Mouse (Mus musculus): ENCODE measurements around the gene Rnf24. TPM values are rescaled to one million over a fixed set of nuclear protein-coding genes. Genes with fewer than 3 reads are reported as not detected.

The Rnf24 gene
- polyA plus RNA-seq, 1 experiment from 2014 or later, result 2.9 TPM

DNA sequence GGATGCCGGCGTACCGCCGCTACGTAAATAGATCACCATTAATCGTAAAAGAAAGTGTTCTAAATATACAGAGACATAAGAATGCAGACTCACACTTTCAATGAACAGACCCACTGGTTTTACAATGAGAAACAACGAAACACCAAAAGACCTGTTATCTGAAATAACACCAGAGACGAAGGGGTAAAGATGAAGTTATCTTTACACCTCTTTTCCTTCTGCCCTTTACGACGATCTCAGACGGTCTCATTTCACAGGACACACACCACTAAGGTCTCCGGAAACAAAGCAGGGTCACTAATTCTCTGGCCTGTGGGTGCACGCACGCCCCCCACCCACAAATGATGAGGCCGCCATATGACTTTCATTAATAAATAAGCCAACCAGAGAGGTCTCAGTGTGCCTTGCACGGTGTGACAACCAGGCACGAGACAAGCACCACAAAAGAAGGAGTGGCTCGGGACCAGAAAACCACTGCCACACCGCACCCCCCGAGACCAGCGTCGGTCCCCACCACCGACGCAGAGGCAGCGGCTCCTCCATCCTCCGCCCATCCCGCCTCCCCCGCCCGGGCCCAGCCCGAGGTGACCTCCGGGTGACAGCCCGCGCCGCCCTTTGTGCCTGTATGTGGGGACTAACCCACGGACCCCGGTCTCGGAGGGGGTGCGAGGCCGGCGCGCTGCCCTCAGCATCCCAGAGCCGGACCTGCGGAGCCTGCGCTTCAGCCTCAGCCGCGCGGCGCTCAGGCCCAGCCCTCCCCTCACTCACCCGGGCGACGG, 535 bp downstream of the Rnf24 start:
- ATAC-seq (ENCODE audit: insufficient read depth, low FRiP score), result no peak; the same call in 1 of the 2 replicates
- peak overlapping the region; percentile 87 for H3K4me3 ChIP-seq (replicated peaks; ENCODE audit: low read length)
- H3K9me3 ChIP-seq (replicated peaks; ENCODE audit: control insufficient read depth, low read length), result no peaks in the 10 kb centered on the region
- no peaks in the 10 kb centered on the region for H3K4me1 ChIP-seq (ENCODE audit: control insufficient read depth, insufficient read depth, low read length)
- under 1% methylated on average over 51 of the region's 51 CpGs for WGBS
- no peaks in the 10 kb centered on the region for H3K27me3 ChIP-seq (ENCODE audit: control insufficient read depth, insufficient read depth, low read length)
- H3K27ac ChIP-seq (ENCODE audit: low read length), result peak overlapping the region; percentile 66
- H3K36me3 ChIP-seq (ENCODE audit: control insufficient read depth, insufficient read depth, low read length), result no peaks in the 10 kb centered on the region
- H3K4me2 ChIP-seq (ENCODE audit: low read depth, low read length), result peak overlapping the region; percentile 86
- H3K9ac ChIP-seq (ENCODE audit: low read length), result peak overlapping the region; percentile 88

DNA sequence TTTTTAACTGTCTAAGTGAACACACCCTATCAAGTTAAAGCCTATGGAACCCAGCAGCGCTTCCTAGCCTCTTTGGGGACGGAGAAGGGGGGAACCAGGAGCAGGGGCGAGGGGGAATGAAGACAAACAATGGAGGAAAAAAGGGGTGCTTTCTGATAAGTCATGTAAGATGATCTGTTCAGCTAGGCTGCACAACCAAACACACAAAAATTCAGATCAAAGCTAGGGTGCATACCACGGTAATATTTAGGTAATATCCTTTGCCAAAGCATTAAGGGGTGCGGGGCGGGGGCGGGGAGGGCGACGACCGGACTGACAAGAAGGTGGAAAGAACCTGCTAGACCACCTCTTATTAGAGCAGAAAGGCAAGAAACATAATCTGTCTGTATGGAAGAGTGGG, 1.2 kb downstream of the Rnf24 start:
- ATAC-seq (ENCODE audit: insufficient read depth, low FRiP score), result no peak
- 26% methylated on average over 10 of the region's 10 CpGs for WGBS
- 0 out of 2 replicates have a peak overlapping the region, but pooled peaks have one; percentile 88 for H3K9ac ChIP-seq (ENCODE audit: low read length)
- no peaks in the 10 kb centered on the region for H3K4me1 ChIP-seq (ENCODE audit: control insufficient read depth, insufficient read depth, low read length)
- H3K9me3 ChIP-seq (replicated peaks; ENCODE audit: control insufficient read depth, low read length), result no peaks in the 10 kb centered on the region
- peak overlapping the region; percentile 87 for H3K4me3 ChIP-seq (replicated peaks; ENCODE audit: low read length)
- peak overlapping the region; percentile 86 for H3K4me2 ChIP-seq (ENCODE audit: low read depth, low read length)
- H3K27me3 ChIP-seq (ENCODE audit: control insufficient read depth, insufficient read depth, low read length), result no peaks in the 10 kb centered on the region
- no peak overlapping the region for H3K27ac ChIP-seq (ENCODE audit: low read length)
- H3K36me3 ChIP-seq (ENCODE audit: control insufficient read depth, insufficient read depth, low read length), result no peaks in the 10 kb centered on the region

DNA sequence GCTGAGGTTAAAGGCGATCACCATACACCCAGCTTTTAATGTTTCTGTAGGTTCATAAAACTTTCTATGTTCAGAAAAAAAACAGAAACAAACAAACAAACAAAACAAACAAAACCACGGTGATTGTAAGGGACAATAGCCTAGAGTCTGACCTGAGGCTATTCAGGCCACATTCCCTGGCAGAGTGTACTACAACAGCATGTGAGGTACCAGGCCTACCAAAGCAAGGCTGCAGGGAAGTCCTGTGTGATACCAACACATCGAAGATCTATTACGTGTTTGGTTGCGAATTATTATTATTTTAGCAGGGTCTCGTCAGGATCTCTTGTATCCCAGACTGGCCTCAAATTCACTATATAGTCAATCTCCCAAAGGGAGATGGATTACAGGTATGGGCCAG, 2.4 kb downstream of the Rnf24 start:
- Histone ChIP-seq H3K27me3 (ENCODE audit: control insufficient read depth, insufficient read depth, low read length) (no peaks in the 10 kb centered on the region), H3K9ac (ENCODE audit: low read length) (no peak overlapping the region), H3K4me3 (replicated peaks; ENCODE audit: low read length) (no peak overlapping the region), H3K4me2 (ENCODE audit: low read depth, low read length) (no peak overlapping the region), H3K36me3 (ENCODE audit: control insufficient read depth, insufficient read depth, low read length) (no peaks in the 10 kb centered on the region), H3K27ac (ENCODE audit: low read length) (no peak overlapping the region), H3K4me1 (ENCODE audit: control insufficient read depth, insufficient read depth, low read length) (no peaks in the 10 kb centered on the region), H3K9me3 (replicated peaks; ENCODE audit: control insufficient read depth, low read length) (no peaks in the 10 kb centered on the region)
- 87% methylated on average over 6 of the region's 6 CpGs for WGBS
- ATAC-seq (ENCODE audit: insufficient read depth, low FRiP score), result no peak

DNA sequence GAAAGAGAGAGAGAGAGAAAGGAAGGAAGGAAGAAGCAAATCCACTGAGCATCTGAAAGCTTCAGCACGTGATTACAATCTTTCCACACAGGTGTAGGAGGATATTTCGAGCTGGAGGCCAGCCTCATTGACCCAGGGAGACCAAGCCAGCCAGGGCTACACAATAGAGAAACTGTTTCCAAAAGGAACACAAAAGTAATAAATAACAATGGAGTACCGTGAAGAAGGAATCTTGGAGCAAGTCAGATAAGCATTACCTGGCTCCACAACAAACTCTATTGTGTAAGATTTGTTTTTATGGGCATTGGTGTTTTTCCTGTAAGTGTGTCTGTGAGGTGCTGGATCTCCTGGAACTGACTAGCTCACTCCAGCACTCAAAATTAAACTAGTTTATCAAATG, 7.1 kb downstream of the Rnf24 start:
- Histone ChIP-seq H3K27ac (ENCODE audit: low read length) (no peak overlapping the region), H3K4me1 (ENCODE audit: control insufficient read depth, insufficient read depth, low read length) (no peaks in the 10 kb centered on the region), H3K4me3 (replicated peaks; ENCODE audit: low read length) (no peak overlapping the region), H3K9me3 (replicated peaks; ENCODE audit: control insufficient read depth, low read length) (no peaks in the 10 kb centered on the region; the same call in 1 of the 2 replicates), H3K9ac (ENCODE audit: low read length) (no peak overlapping the region), H3K36me3 (ENCODE audit: control insufficient read depth, insufficient read depth, low read length) (no peaks in the 10 kb centered on the region), H3K27me3 (ENCODE audit: control insufficient read depth, insufficient read depth, low read length) (no peaks in the 10 kb centered on the region), H3K4me2 (ENCODE audit: low read depth, low read length) (no peak overlapping the region)
- 56% methylated on average over 3 of the region's 3 CpGs for WGBS
- no peak for ATAC-seq (ENCODE audit: insufficient read depth, low FRiP score)

DNA sequence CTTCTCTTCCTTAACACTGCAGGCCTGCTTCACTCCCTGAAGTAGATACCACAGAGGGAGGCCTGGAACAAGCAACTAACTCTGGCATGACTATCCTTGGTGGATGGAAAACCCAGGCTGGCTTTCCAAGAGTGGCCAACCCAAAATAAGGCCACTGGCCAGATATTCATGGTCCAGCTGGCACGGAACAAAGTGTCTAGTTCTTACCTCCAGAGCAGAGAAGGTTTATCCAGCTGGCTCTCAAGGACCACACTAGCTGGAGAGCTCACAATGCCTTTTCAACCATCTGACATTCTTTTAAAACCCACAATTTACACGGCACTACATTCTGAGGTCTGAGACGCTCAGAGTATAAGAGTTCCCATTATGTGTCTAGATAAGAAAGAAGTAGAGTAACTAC, 8.2 kb downstream of the Rnf24 start:
- 84% methylated on average over 3 of the region's 3 CpGs for WGBS
- H3K36me3 ChIP-seq (ENCODE audit: control insufficient read depth, insufficient read depth, low read length), result no peaks in the 10 kb centered on the region
- H3K27me3 ChIP-seq (ENCODE audit: control insufficient read depth, insufficient read depth, low read length), result no peaks in the 10 kb centered on the region
- no peak overlapping the region for H3K9ac ChIP-seq (ENCODE audit: low read length)
- no peaks in the 10 kb centered on the region for H3K4me1 ChIP-seq (ENCODE audit: control insufficient read depth, insufficient read depth, low read length)
- ATAC-seq (ENCODE audit: insufficient read depth, low FRiP score), result no peak
- no peaks in the 10 kb centered on the region; the same call in 1 of the 2 replicates for H3K9me3 ChIP-seq (replicated peaks; ENCODE audit: control insufficient read depth, low read length)
- H3K27ac ChIP-seq (ENCODE audit: low read length), result no peak overlapping the region
- H3K4me2 ChIP-seq (ENCODE audit: low read depth, low read length), result no peak overlapping the region
- H3K4me3 ChIP-seq (replicated peaks; ENCODE audit: low read length), result no peak overlapping the region

DNA sequence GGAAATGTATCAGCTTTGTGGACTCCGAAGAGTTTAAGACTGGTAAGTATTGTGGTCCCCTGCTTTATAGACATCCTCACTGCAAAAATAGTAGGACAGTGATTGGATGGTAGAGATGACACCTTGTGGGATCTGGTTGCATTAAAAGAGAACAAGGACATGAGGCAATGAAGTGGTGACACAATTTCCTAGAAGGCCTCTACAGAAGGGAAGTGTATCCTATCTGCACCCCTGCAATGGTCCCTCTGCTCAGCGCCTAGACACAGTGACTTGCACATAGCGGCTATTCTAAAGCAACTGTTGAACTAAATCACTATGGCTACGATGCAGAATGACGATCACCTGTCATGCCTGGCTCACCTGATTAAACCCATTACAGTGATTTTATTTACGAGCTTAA, 15.1 kb downstream of the Rnf24 start:
- no peaks in the 10 kb centered on the region for H3K36me3 ChIP-seq (ENCODE audit: control insufficient read depth, insufficient read depth, low read length)
- ATAC-seq (ENCODE audit: insufficient read depth, low FRiP score), result no peak
- 81% methylated on average over 6 of the region's 6 CpGs for WGBS

DNA sequence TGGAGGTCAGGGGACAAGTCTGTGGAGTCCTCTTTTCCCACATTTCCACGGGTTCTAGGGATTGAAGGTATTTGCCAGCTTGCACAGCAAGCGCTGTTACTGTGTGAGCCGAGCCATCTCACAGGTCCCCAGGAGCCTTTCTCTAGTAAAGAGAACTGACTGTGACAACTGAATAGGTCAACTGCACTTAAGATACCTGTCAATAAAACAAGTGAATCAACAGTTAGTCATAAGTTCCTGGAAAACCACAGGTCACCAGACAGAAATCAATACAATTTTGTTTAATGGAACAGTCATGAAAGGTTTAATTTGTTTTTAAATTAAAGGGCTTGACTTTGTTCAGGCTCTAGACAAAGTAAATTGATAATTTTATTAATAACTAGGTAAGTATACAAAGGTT, 22.1 kb downstream of the Rnf24 start:
- Histone ChIP-seq H3K27ac (ENCODE audit: low read length) (no peak overlapping the region), H3K4me2 (ENCODE audit: low read depth, low read length) (no peak overlapping the region), H3K4me1 (ENCODE audit: control insufficient read depth, insufficient read depth, low read length) (no peaks in the 10 kb centered on the region), H3K4me3 (replicated peaks; ENCODE audit: low read length) (no peak overlapping the region), H3K36me3 (ENCODE audit: control insufficient read depth, insufficient read depth, low read length) (no peaks in the 10 kb centered on the region), H3K9ac (ENCODE audit: low read length) (no peak overlapping the region), H3K27me3 (ENCODE audit: control insufficient read depth, insufficient read depth, low read length) (no peaks in the 10 kb centered on the region), H3K9me3 (replicated peaks; ENCODE audit: control insufficient read depth, low read length) (no peaks in the 10 kb centered on the region)
- ATAC-seq (ENCODE audit: insufficient read depth, low FRiP score), result no peak
- WGBS, result 82% methylated on average over 3 of the region's 3 CpGs

More for the DNA sequence above, 15.1 kb downstream of the Rnf24 start:
- Histone ChIP-seq H3K9ac (ENCODE audit: low read length) (no peak overlapping the region), H3K4me1 (ENCODE audit: control insufficient read depth, insufficient read depth, low read length) (no peaks in the 10 kb centered on the region), H3K9me3 (replicated peaks; ENCODE audit: control insufficient read depth, low read length) (no peaks in the 10 kb centered on the region; the same call in 1 of the 2 replicates), H3K27me3 (ENCODE audit: control insufficient read depth, insufficient read depth, low read length) (no peaks in the 10 kb centered on the region), H3K4me3 (replicated peaks; ENCODE audit: low read length) (no peak overlapping the region), H3K4me2 (ENCODE audit: low read depth, low read length) (no peak overlapping the region), H3K27ac (ENCODE audit: low read length) (no peak overlapping the region)

DNA sequence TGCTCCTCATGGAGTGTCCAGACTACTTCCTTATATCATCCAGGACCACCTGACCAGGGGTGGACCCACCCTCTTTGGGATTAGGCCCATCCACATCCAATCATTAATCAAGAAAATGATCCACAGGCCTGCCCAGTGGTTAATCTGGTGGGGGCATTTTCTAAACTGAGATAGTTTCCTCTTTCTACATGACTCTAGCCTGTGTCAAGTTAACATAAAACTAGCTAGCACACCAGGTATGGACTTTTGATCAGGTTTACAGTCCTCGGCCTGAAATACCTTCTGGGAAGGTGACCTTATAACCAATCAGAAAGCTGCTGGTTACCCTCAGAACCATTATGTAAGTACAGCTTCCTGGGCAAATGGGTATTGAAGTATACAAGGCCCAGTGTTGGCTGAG, 23.7 kb downstream of the Rnf24 start:
- WGBS, result 84% methylated on average over 1 of the region's 1 CpGs
- no peaks in the 10 kb centered on the region for H3K4me1 ChIP-seq (ENCODE audit: control insufficient read depth, insufficient read depth, low read length)
- H3K9ac ChIP-seq (ENCODE audit: low read length), result no peak overlapping the region
- no peaks in the 10 kb centered on the region for H3K27me3 ChIP-seq (ENCODE audit: control insufficient read depth, insufficient read depth, low read length)
- no peaks in the 10 kb centered on the region for H3K9me3 ChIP-seq (replicated peaks; ENCODE audit: control insufficient read depth, low read length)
- no peak overlapping the region for H3K4me2 ChIP-seq (ENCODE audit: low read depth, low read length)
- H3K27ac ChIP-seq (ENCODE audit: low read length), result no peak overlapping the region
- no peaks in the 10 kb centered on the region for H3K36me3 ChIP-seq (ENCODE audit: control insufficient read depth, insufficient read depth, low read length)
- ATAC-seq (ENCODE audit: insufficient read depth, low FRiP score), result no peak
- H3K4me3 ChIP-seq (replicated peaks; ENCODE audit: low read length), result no peak overlapping the region

DNA sequence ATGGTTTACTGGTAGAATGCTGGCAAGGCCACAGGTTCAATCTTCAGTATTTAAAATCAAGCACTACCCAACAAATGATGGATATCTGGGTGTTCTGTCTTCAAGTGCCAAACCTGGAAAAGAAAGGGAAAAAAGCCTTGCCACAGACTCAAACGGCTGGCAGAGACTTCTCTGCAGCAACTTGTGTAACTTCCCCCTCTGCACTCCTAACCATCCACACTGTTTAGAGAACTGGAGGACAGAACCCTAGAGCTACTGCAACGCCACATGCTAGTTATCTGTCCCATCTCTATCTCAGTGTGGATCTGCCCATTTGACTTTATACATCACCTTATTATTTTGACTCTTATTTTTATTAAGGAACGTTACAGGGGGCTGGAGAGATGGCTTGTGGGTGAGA, 26.6 kb downstream of the Rnf24 start:
- Histone ChIP-seq H3K27me3 (ENCODE audit: control insufficient read depth, insufficient read depth, low read length) (no peaks in the 10 kb centered on the region), H3K4me3 (replicated peaks; ENCODE audit: low read length) (no peak overlapping the region), H3K4me2 (ENCODE audit: low read depth, low read length) (no peak overlapping the region), H3K4me1 (ENCODE audit: control insufficient read depth, insufficient read depth, low read length) (no peaks in the 10 kb centered on the region), H3K9ac (ENCODE audit: low read length) (no peak overlapping the region), H3K27ac (ENCODE audit: low read length) (no peak overlapping the region), H3K36me3 (ENCODE audit: control insufficient read depth, insufficient read depth, low read length) (no peaks in the 10 kb centered on the region), H3K9me3 (replicated peaks; ENCODE audit: control insufficient read depth, low read length) (no peaks in the 10 kb centered on the region)
- ATAC-seq (ENCODE audit: insufficient read depth, low FRiP score), result no peak
- WGBS, result 46% methylated on average over 3 of the region's 3 CpGs
